Mouse (Mus musculus) small intestine, adult 2 months (tissue): ENCODE data around the gene Mad1l1.

ENCODE experiments used
- CTCF ChIP-seq: fragments of 200-500 bp; IDR thresholded peaks from 2 replicates; pipeline ENCODE4 v1.5.1; 2012; ENCODE audit warnings: low read depth, mild to moderate bottlenecking, control low read depth, inconsistent platforms, low read length, moderate library complexity, mixed read lengths; ENCODE audit not compliant: insufficient replicate concordance, insufficient read length; ENCODE audit errors: extremely low read depth
- POLR2A ChIP-seq: fragments of 200-500 bp; IDR thresholded peaks from 2 replicates; pipeline ENCODE4 v1.6.1; 2012; ENCODE audit warnings: low read depth, mild to moderate bottlenecking, control low read depth, inconsistent platforms, low read length, moderate library complexity

DNA sequence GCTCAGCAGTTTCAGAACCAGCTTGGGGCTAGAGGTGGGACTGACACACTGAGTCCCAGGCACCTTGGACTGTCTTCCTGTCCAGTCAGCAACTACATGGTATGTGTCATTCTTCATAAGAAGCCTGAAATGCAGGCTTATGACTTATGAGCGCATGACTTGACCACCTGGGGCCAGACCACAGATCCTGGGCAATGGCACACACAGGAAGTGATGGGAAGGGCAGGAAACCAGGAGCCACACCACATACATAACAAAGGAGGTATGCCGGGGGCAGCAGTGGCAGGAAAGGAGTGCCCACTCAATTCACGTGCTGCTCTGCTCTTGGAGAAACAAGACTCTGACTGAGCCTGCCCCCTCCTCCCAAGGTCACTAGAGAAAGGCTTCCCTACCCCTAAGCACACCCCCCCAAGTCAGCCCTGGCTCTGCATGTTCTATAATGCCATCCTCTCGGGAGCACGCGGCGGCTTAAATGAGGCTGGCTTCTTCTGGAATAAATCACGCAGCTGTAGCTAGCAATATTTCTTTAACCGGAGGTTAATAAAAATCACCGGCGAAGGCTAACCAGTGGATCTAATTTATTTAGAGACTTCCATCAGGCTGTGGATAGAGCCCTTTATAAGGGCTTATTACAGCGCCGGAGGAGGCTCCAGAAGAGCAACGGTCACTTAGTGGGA lies 146.4 kb downstream of the Mad1l1 start:
- TF ChIP-seq CTCF (no peak), POLR2A (no peak)
